Mouse (Mus musculus) lung, postnatal 0 days (tissue): Measurements from ENCODE around the gene Ttc9.

Experiments
- CTCF ChIP-seq: IDR thresholded peaks from 2 replicates; pipeline ENCODE4 v1.5.1; 2016; ENCODE audit warnings: antibody characterized with exemption, mild to moderate bottlenecking
- EP300 ChIP-seq: IDR thresholded peaks from 2 replicates; pipeline ENCODE4 v1.6.1; 2016; ENCODE audit warnings: antibody characterized with exemption, mild to moderate bottlenecking, control low read depth

- peak; percentile 82; the same call in 1 of the 2 replicates for TF ChIP-seq EP300
- TF ChIP-seq CTCF = no peak
Observed at GRCm38 (mm10) chr12:81594902-81595671, 36.0 kb upstream of the Ttc9 start, which contains the start of gene Med6.
